Mouse (Mus musculus) ES-E14 (cell line): ENCODE measurements around the gene Cfap45. TPM values are rescaled to one million over a fixed set of nuclear protein-coding genes. Genes with fewer than 3 reads are reported as not detected.

ENCODE experiments used
- DNase-seq: peaks from one replicate; pipeline ENCODE4 v3.0.0-alpha.2; 2013; ENCODE audit warnings: low read depth, low spot score
- H3K27ac ChIP-seq: 2 replicates; pipeline ENCODE4 v1.5.1; 2012; ENCODE audit warnings: low read depth, mild to moderate bottlenecking, low read length, moderate library complexity, mixed read lengths; ENCODE audit not compliant: poor library complexity, insufficient read depth, severe bottlenecking
- H3K36me3 ChIP-seq: 2 replicates; pipeline ENCODE4 v1.6.1; 2012; ENCODE audit warnings: mild to moderate bottlenecking, low read length, moderate library complexity, mixed read lengths; ENCODE audit not compliant: control insufficient read depth, poor library complexity, insufficient read depth, severe bottlenecking
- H3K4me1 ChIP-seq, 2 experiments: fragments of 150-350 bp in 1 of 2; sonication (generic) in 1 of 2; 2 replicates each; pipeline ENCODE4 v1.6.1; 2012; ENCODE audit warnings: low read length in 2 of 2, mild to moderate bottlenecking in 1 of 2, mixed read lengths in 1 of 2; ENCODE audit not compliant: control insufficient read depth in 2 of 2, insufficient read depth in 2 of 2, poor library complexity in 1 of 2
- H3K4me3 ChIP-seq, 2 experiments: fragments of 150-350 bp in 1 of 2; sonication (generic) in 1 of 2; 2 replicates each; pipeline ENCODE4 v1.5.1; 2012; ENCODE audit warnings: low read length in 2 of 2, low read depth in 1 of 2, mild to moderate bottlenecking in 1 of 2, mixed read lengths in 1 of 2; ENCODE audit not compliant: insufficient read depth in 1 of 2, poor library complexity in 1 of 2, severe bottlenecking in 1 of 2
- H3K9ac ChIP-seq: 2 replicates; pipeline ENCODE4 v1.6.1; 2012; ENCODE audit warnings: low read depth, mild to moderate bottlenecking, low read length, mixed read lengths; ENCODE audit not compliant: poor library complexity, insufficient read depth, severe bottlenecking
- H3K9me3 ChIP-seq: fragments of 150-350 bp; sonication (generic); 2 replicates; pipeline ENCODE4 v1.6.1; 2012; ENCODE audit warnings: low read depth, mild to moderate bottlenecking, low read length; ENCODE audit not compliant: control insufficient read depth, insufficient read depth
- CHD2 ChIP-seq: IDR thresholded peaks from 2 replicates; pipeline ENCODE4 v1.6.1; 2014; ENCODE audit warnings: mild to moderate bottlenecking, low read depth, low read length, inconsistent platforms
- HCFC1 ChIP-seq: IDR thresholded peaks from 2 replicates; pipeline ENCODE4 v1.6.1; 2012; ENCODE audit warnings: low read length, inconsistent platforms, borderline replicate concordance; ENCODE audit not compliant: insufficient read depth
- MAFK ChIP-seq: IDR thresholded peaks from 2 replicates; pipeline ENCODE4 v1.6.1; 2014; ENCODE audit warnings: mild to moderate bottlenecking, low read depth, low read length, inconsistent platforms; ENCODE audit not compliant: insufficient read depth
- ZC3H11A ChIP-seq: IDR thresholded peaks from 2 replicates; pipeline ENCODE4 v1.6.1; 2012; ENCODE audit warnings: low read depth, mild to moderate bottlenecking, inconsistent platforms, low read length, borderline replicate concordance
- ZNF384 ChIP-seq: IDR thresholded peaks from 2 replicates; pipeline ENCODE4 v1.6.1; 2012; ENCODE audit warnings: low read depth, low read length, inconsistent platforms
- in situ Hi-C, 2 experiments: fragments of 600-800 bp; cut with MboI; formaldehyde crosslinking; loops; one replicate each; pipeline ENCODE4 v1.15.1; 2025; ENCODE audit warnings: low sequenced_read_pairs in 2 of 2, inconsistent platforms in 1 of 2; ENCODE audit not compliant: unreplicated experiment in 2 of 2
- total RNA-seq: library from RNA; depleted of rRNA; stranded (reverse); fragments of 300-350 nt; gene quantifications from 2 replicates; pipeline ENCODE4 v1.2.3, GENCODE M21; 2012

Cfap45 gene
- total RNA-seq, 1 experiment: 0.67 TPM

GRCm38 (mm10) chr1:172515396-172515795 lies 5.2 kb upstream of the Cfap45 start:
- DNase-seq: no peak
- Histone ChIP-seq H3K36me3 (no peaks in the 10 kb centered on the region), H3K27ac (peak overlapping the region; percentile 14; the same call in 1 of the 2 replicates), H3K4me1 (peaks cover 4 to 35% of the 10 kb centered on the region in 2 experiments; a peak in 3 of 4 replicates), H3K9me3 (no peaks in the 10 kb centered on the region), H3K4me3 (no peak overlapping the region), H3K9ac (no peak overlapping the region)
- TF ChIP-seq CHD2 (no peak), ZNF384 (no peak), MAFK (peak; percentile 70), ZC3H11A (no peak), HCFC1 (no peak)
- in situ Hi-C loops: no loop called here

- in situ Hi-C loops: no loop called here
- no peaks in the 10 kb centered on the region for H3K36me3 ChIP-seq
- H3K9me3 ChIP-seq: no peaks in the 10 kb centered on the region
- H3K4me1 ChIP-seq: peaks cover 4 to 31% of the 10 kb centered on the region in 2 experiments; a peak in 3 of 4 replicates
- no peak for TF ChIP-seq HCFC1
- TF ChIP-seq ZC3H11A: peak; percentile 48; the same call in 1 of the 2 replicates
- no peak overlapping the region for H3K4me3 ChIP-seq
- no peak overlapping the region for H3K27ac ChIP-seq
- no peak for DNase-seq
- H3K9ac ChIP-seq: no peak overlapping the region
Measured at GRCm38 (mm10) chr1:172518013-172518412, 2.6 kb upstream of the Cfap45 start.

GRCm38 (mm10) chr1:172519644-172520043 lies 957 bp upstream of the Cfap45 start:
- H3K4me1 ChIP-seq: peaks cover 1 to 21% of the 10 kb centered on the region in 2 experiments; a peak in 3 of 4 replicates
- H3K9ac ChIP-seq: no peak overlapping the region
- no peaks in the 10 kb centered on the region for H3K9me3 ChIP-seq
- H3K36me3 ChIP-seq: no peaks in the 10 kb centered on the region
- in situ Hi-C loops: no loop called here
- no peak overlapping the region; the same call in 1 of the 2 replicates for H3K27ac ChIP-seq
- TF ChIP-seq ZNF384 (no peak), HCFC1 (no peak), MAFK (no peak), CHD2 (no peak), ZC3H11A (no peak)
- no peak for DNase-seq
- no peak overlapping the region for H3K4me3 ChIP-seq

- Histone ChIP-seq H3K9ac (no peak overlapping the region), H3K9me3 (no peaks in the 10 kb centered on the region), H3K4me3 (no peak overlapping the region), H3K4me1 (peaks cover 1 to 22% of the 10 kb centered on the region in 2 experiments; a peak in 2 of 4 replicates), H3K36me3 (no peaks in the 10 kb centered on the region), H3K27ac (no peak overlapping the region)
- DNase-seq: no peak
- in situ Hi-C loops: no loop called here
- no peak for TF ChIP-seq MAFK
- TF ChIP-seq ZC3H11A: no peak
- no peak for TF ChIP-seq HCFC1
- no peak for TF ChIP-seq ZNF384
- no peak for TF ChIP-seq CHD2
Measured at GRCm38 (mm10) chr1:172522524-172522923, 1.9 kb downstream of the Cfap45 start.

GRCm38 (mm10) chr1:172523699-172524101 lies 3.1 kb downstream of the Cfap45 start:
- Histone ChIP-seq H3K36me3 (no peaks in the 10 kb centered on the region), H3K27ac (no peak overlapping the region), H3K9ac (no peak overlapping the region), H3K4me3 (no peak overlapping the region), H3K4me1 (peaks cover 1 to 22% of the 10 kb centered on the region in 2 experiments; a peak in 2 of 4 replicates), H3K9me3 (no peaks in the 10 kb centered on the region)
- TF ChIP-seq CHD2 (no peak), ZNF384 (no peak), MAFK (no peak), HCFC1 (no peak), ZC3H11A (no peak)
- in situ Hi-C loops: no loop called here
- no peak for DNase-seq
